Mouse (Mus musculus): ENCODE results near the gene Tubb1. TPM values are rescaled to one million over a fixed set of nuclear protein-coding genes. Genes with fewer than 3 reads are reported as not detected.

Tubb1 gene
- 7.6 and 12.0 TPM in 2 replicates for polyA plus RNA-seq (2016; fragmentation: Nextera tagmentation; extraction: Ambion mirVana)

- Histone ChIP-seq H3K4me3 (no peak within 1 kb of the TSS), H3K9me3 (no peaks in the 10 kb centered on the region), H3K27ac (no peak within 1 kb of the TSS), H3K4me1 (peaks cover 15% of the 10 kb centered on the region), H3K27me3 (ENCODE audit: insufficient read depth, poor library complexity, severe bottlenecking) (0 out of 2 replicates have a peak, but pooled peaks cover 4% of the 10 kb centered on the region), H3K36me3 (no peaks in the 10 kb centered on the region)
- WGBS, result 54% methylated on average over 4 of the region's 4 CpGs
- no peak for DNase-seq (ENCODE audit: low spot score)
Observed at GRCm38 (mm10) chr2:174450353-174450752, at the start of gene Tubb1. Gene Tubb1, plus strand, starts transcription at chr2:174450695.

DNA sequence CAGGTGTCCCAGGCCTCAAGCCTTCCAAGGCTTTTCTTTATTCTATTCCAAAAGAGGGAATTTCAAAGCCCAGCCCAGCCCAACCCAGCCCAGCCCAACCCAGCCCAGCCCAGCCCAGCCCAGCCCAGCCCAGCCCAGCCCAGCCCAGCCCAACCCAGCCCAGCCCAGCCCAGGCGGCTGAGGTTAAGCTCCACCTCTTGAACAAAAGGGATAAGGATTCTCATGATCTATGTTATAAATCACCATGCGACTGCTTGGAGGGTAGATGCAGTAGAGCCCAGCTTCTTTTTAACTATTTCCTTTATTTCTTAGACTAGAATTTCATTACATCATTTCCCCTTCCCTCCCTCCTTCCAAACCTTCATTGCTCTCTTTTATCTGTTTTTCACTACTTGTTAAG is 40.3 kb upstream of the Tubb1 start:
- Histone ChIP-seq H3K4me3 (no peak overlapping the region), H3K27ac (no peak overlapping the region), H3K9me3 (no peaks in the 10 kb centered on the region), H3K4me1 (no peaks in the 10 kb centered on the region), H3K27me3 (ENCODE audit: insufficient read depth, poor library complexity, severe bottlenecking) (no peaks in the 10 kb centered on the region), H3K36me3 (no peaks in the 10 kb centered on the region)
- DNase-seq (ENCODE audit: low spot score), result peak; percentile 67
- WGBS, result 40% methylated on average over 2 of the region's 2 CpGs

DNA sequence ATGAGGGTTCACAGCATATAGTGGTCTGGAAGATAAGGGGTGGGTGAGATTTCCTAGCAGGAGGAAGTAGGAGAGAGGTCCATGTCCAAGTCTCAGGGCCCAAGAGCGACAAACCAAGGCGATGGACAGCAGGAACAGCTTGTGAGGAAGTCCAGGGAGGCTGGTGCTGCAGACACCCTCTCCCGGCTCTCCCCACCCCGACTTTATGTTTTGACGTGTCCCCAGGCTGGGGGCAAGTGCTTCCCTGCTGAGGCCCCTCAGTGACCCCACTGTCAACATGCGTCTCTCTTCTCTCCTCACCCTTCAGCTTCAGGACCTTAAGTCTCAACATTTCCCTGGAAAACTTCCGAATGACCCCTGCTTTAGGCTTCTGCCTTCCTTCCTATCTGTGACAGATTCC is 37.4 kb upstream of the Tubb1 start:
- 68% methylated on average over 7 of the region's 7 CpGs for WGBS
- no peak overlapping the region for H3K4me3 ChIP-seq
- H3K4me1 ChIP-seq, result peaks cover 17% of the 10 kb centered on the region
- H3K27me3 ChIP-seq (ENCODE audit: insufficient read depth, poor library complexity, severe bottlenecking), result no peaks in the 10 kb centered on the region
- no peak overlapping the region for H3K27ac ChIP-seq
- DNase-seq (ENCODE audit: low spot score), result no peak
- no peaks in the 10 kb centered on the region for H3K9me3 ChIP-seq
- H3K36me3 ChIP-seq, result no peaks in the 10 kb centered on the region

DNA sequence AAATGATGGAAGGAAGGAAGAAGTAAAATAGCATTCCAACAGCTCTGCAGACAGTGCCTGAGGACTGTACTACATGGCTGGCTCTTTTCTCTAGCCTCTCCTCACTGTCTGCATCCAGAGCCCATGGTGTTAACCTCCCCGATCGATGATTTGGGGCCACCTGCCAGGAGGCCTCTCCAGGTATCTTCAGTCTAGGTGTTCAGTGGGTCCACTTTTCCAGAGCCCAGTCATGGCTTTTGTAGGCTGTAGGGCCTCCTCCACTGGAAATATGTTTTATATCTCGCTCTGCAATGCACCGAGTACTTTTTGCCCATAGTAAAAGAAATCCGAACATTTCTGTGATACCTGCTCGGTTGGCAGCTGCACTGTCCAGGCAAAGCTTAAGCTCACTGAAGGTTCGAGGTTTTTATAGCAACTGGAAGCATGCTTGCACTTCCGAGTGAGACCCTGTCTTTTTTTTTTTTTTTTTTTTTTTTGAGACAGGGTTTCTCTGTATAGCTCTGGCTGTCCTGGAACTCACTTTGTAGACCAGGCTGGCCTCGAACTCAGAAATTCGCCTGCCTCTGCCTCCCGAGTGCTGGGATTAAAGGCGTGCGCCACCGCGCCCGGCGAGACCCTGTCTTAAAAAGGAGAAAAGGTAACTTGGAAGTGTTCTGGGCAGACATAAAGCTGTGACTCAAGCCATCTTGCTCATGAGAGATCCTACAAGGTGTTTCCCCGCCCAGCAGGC is 35.3 kb upstream of the Tubb1 start:
- Histone ChIP-seq H3K36me3 (peaks cover 5% of the 10 kb centered on the region), H3K27ac (peak overlapping the region; percentile 96; the same call in 1 of the 2 replicates), H3K4me3 (peak overlapping the region; percentile 95), H3K4me1 (peaks cover 19% of the 10 kb centered on the region), H3K27me3 (ENCODE audit: insufficient read depth, poor library complexity, severe bottlenecking) (no peaks in the 10 kb centered on the region), H3K9me3 (no peaks in the 10 kb centered on the region)
- WGBS, result 43% methylated on average over 18 of the region's 18 CpGs
- peak; percentile 68 for DNase-seq (ENCODE audit: low spot score)

- Histone ChIP-seq H3K27ac (peak within 1 kb of the TSS; percentile 96), H3K36me3 (peaks cover 11% of the 10 kb centered on the region), H3K4me3 (peak within 1 kb of the TSS; percentile 95), H3K9me3 (no peaks in the 10 kb centered on the region), H3K4me1 (peaks cover 19% of the 10 kb centered on the region), H3K27me3 (ENCODE audit: insufficient read depth, poor library complexity, severe bottlenecking) (no peaks in the 10 kb centered on the region)
- peak; percentile 98 for DNase-seq (ENCODE audit: low spot score)
- WGBS, result under 1% methylated on average over 40 of the region's 40 CpGs
Observed at GRCm38 (mm10) chr2:174415731-174416310, 34.7 kb upstream of the Tubb1 start, which contains the start of gene Nelfcd. Gene Nelfcd, plus strand, starts transcription at chr2:174415804.

DNA sequence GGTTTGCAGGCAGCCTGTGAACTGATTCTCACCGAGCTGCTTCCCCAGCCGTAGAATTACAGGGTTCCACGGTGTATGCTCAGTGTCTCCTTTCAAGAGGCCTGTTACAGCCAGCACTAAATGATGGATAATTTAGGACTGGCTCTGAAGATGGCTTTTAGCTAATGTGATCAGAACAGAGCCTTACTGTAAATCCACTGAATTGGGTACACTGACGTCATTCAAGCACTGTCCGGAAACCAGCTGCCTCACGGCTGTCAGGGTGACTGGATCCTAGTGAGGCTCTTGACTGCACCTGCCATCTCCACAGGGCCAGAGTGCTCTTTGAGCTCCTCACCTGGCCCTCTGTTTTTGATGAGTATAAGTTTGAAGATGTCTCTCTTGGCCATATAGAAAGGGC is 29.4 kb upstream of the Tubb1 start:
- H3K27me3 ChIP-seq (ENCODE audit: insufficient read depth, poor library complexity, severe bottlenecking), result no peaks in the 10 kb centered on the region
- H3K4me3 ChIP-seq, result no peak overlapping the region
- WGBS, result 92% methylated on average over 6 of the region's 6 CpGs
- H3K36me3 ChIP-seq, result peaks cover 64% of the 10 kb centered on the region
- no peak for DNase-seq (ENCODE audit: low spot score)
- peaks cover 19% of the 10 kb centered on the region for H3K4me1 ChIP-seq
- no peaks in the 10 kb centered on the region for H3K9me3 ChIP-seq
- H3K27ac ChIP-seq, result no peak overlapping the region

- Histone ChIP-seq H3K4me3 (no peak overlapping the region), H3K27me3 (ENCODE audit: insufficient read depth, poor library complexity, severe bottlenecking) (no peaks in the 10 kb centered on the region), H3K36me3 (peaks cover 98% of the 10 kb centered on the region), H3K27ac (no peak overlapping the region), H3K9me3 (no peaks in the 10 kb centered on the region), H3K4me1 (no peaks in the 10 kb centered on the region; the same call in 1 of the 2 replicates)
- no peak for DNase-seq (ENCODE audit: low spot score)
- 93% methylated on average over 11 of the region's 11 CpGs for WGBS
Observed at GRCm38 (mm10) chr2:174424301-174425085, 26.0 kb upstream of the Tubb1 start.

- H3K27me3 ChIP-seq (ENCODE audit: insufficient read depth, poor library complexity, severe bottlenecking), result no peaks in the 10 kb centered on the region
- no peaks in the 10 kb centered on the region for H3K9me3 ChIP-seq
- H3K4me3 ChIP-seq, result no peak overlapping the region
- WGBS, result 93% methylated on average over 12 of the region's 12 CpGs
- no peak overlapping the region for H3K27ac ChIP-seq
- peak; percentile 68 for DNase-seq (ENCODE audit: low spot score)
- no peaks in the 10 kb centered on the region for H3K4me1 ChIP-seq
- peaks cover 86% of the 10 kb centered on the region for H3K36me3 ChIP-seq
Observed at GRCm38 (mm10) chr2:174426856-174427255, 23.6 kb upstream of the Tubb1 start.

DNA sequence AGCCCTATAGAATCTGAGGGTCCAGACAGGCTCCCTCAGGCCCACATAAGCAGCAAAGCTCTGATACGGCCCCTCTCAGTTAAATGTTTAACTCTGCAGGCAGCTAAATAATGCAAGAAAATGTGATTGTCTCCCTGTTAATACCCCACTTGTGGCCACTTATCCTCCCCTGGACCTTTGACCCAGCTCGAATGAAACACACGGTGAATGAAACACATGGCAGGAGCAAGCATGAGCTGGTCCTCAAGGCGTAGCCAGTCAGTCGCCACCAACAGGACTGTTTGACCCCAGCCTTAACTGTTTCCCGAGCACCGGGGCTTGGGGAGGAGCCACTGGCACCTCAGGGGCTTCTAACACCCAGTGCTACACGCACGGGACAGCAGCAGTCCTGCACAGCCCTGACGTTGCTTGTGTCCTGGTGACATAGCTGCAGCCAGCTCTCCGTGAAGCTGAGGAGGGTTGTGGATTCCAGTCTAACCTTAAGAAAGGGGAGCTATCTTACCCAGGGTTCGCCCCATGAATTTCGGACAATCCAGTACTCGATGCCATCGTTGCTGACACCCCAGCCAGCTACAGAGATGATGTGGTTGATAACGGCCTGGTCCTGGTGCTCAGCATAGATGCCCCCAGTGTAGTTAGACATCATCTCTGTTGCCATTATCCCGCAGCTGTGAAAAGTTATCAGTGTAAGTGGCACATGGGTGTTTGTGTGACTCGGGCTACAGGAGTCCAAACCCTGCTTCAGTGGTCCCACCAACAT is 22.2 kb upstream of the Tubb1 start:
- Histone ChIP-seq H3K4me3 (no peak overlapping the region), H3K27ac (no peak overlapping the region; the same call in 1 of the 2 replicates), H3K27me3 (ENCODE audit: insufficient read depth, poor library complexity, severe bottlenecking) (no peaks in the 10 kb centered on the region), H3K36me3 (peaks cover 81% of the 10 kb centered on the region), H3K9me3 (no peaks in the 10 kb centered on the region), H3K4me1 (no peaks in the 10 kb centered on the region)
- no peak for DNase-seq (ENCODE audit: low spot score)
- WGBS, result 84% methylated on average over 18 of the region's 18 CpGs

GRCm38 (mm10) chr2:174428996-174429591 is 21.4 kb upstream of the Tubb1 start:
- no peaks in the 10 kb centered on the region for H3K4me1 ChIP-seq
- DNase-seq (ENCODE audit: low spot score), result no peak
- no peaks in the 10 kb centered on the region for H3K9me3 ChIP-seq
- no peaks in the 10 kb centered on the region for H3K27me3 ChIP-seq (ENCODE audit: insufficient read depth, poor library complexity, severe bottlenecking)
- H3K36me3 ChIP-seq, result peaks cover 77% of the 10 kb centered on the region
- no peak overlapping the region for H3K4me3 ChIP-seq
- H3K27ac ChIP-seq, result no peak overlapping the region
- 89% methylated on average over 10 of the region's 10 CpGs for WGBS

- Histone ChIP-seq H3K9me3 (no peaks in the 10 kb centered on the region), H3K4me3 (no peak overlapping the region), H3K27ac (no peak overlapping the region), H3K36me3 (peaks cover 48% of the 10 kb centered on the region), H3K4me1 (peaks cover 33% of the 10 kb centered on the region), H3K27me3 (ENCODE audit: insufficient read depth, poor library complexity, severe bottlenecking) (no peaks in the 10 kb centered on the region)
- WGBS, result 93% methylated on average over 9 of the region's 9 CpGs
- no peak for DNase-seq (ENCODE audit: low spot score)
Observed at GRCm38 (mm10) chr2:174434943-174435342, 15.6 kb upstream of the Tubb1 start.

- H3K27ac ChIP-seq, result no peak overlapping the region
- peaks cover 37% of the 10 kb centered on the region for H3K4me1 ChIP-seq
- no peak for DNase-seq (ENCODE audit: low spot score)
- H3K27me3 ChIP-seq (ENCODE audit: insufficient read depth, poor library complexity, severe bottlenecking), result no peaks in the 10 kb centered on the region
- 92% methylated on average over 26 of the region's 26 CpGs for WGBS
- peaks cover 42% of the 10 kb centered on the region for H3K36me3 ChIP-seq
- no peaks in the 10 kb centered on the region for H3K9me3 ChIP-seq
- no peak overlapping the region for H3K4me3 ChIP-seq
Observed at GRCm38 (mm10) chr2:174436076-174436701, 14.3 kb upstream of the Tubb1 start.

Data from heart, embryonic 10.5 days (tissue).